Mouse (Mus musculus) thymus, adult 2 months (tissue): ENCODE measurements around the gene Cnot6. TPM values are rescaled to one million over a fixed set of nuclear protein-coding genes. Genes with fewer than 3 reads are reported as not detected.

ENCODE experiments used
- DNase-seq: peaks from one replicate; pipeline ENCODE4 v3.0.0; 2021
- H3K27ac ChIP-seq: fragments of 200-500 bp; 2 replicates; pipeline ENCODE4 v1.5.1; 2012; ENCODE audit warnings: low read length, control low read depth; ENCODE audit not compliant: control insufficient read depth, insufficient read depth
- H3K27me3 ChIP-seq: fragments of 200-500 bp; 2 replicates; pipeline ENCODE4 v1.6.1; 2012; ENCODE audit warnings: mild to moderate bottlenecking, low read length, moderate library complexity, mixed read lengths; ENCODE audit not compliant: control insufficient read depth, insufficient read depth
- H3K36me3 ChIP-seq: fragments of 200-500 bp; 2 replicates; pipeline ENCODE4 v1.6.1; 2012; ENCODE audit warnings: mild to moderate bottlenecking, low read length, moderate library complexity; ENCODE audit not compliant: control insufficient read depth, insufficient read depth
- H3K4me1 ChIP-seq: fragments of 200-500 bp; replicated peaks from 2 replicates; pipeline ENCODE4 v1.6.1; 2012; ENCODE audit warnings: low read length; ENCODE audit not compliant: control insufficient read depth, insufficient read depth
- H3K4me3 ChIP-seq: fragments of 200-500 bp; 2 replicates; pipeline ENCODE4 v1.5.1; 2012; ENCODE audit warnings: mild to moderate bottlenecking, low read length, control low read depth, moderate library complexity; ENCODE audit not compliant: control insufficient read depth, insufficient read depth
- CTCF ChIP-seq: fragments of 200-500 bp; IDR thresholded peaks from 2 replicates; pipeline ENCODE4 v1.5.1; 2012; ENCODE audit warnings: mild to moderate bottlenecking, control low read depth, low read length, moderate library complexity, borderline replicate concordance; ENCODE audit not compliant: control insufficient read depth, poor library complexity, insufficient read depth; ENCODE audit errors: extremely low read depth
- POLR2A ChIP-seq: fragments of 200-500 bp; IDR thresholded peaks from 2 replicates; pipeline ENCODE4 v1.6.1; 2012; ENCODE audit warnings: mild to moderate bottlenecking, low read length, control low read depth, moderate library complexity; ENCODE audit not compliant: control insufficient read depth, poor library complexity, insufficient read depth; ENCODE audit errors: extremely low read depth
- WGBS: fragments of 180-500 bp; shearing (Covaris S2); methylation state at CpG from one replicate; pipeline ENCODE4 v1.1.7; 2018; 5-methylcytosine and 5-hydroxymethylcytosine counted together
- polyA plus RNA-seq: library from polyadenylated mRNA; depleted of rRNA; stranded (reverse); fragments of >200 nt; gene quantifications from 2 replicates; pipeline ENCODE4 v1.2.3, GENCODE M21; 2012

The Cnot6 gene
- polyA plus RNA-seq, 1 experiment = 40.3 TPM

- Histone ChIP-seq H3K4me1 (peaks cover 2% of the 10 kb centered on the region; the same call in 1 of the 2 replicates), H3K27ac (no peak overlapping the region), H3K36me3 (peaks cover 72% of the 10 kb centered on the region), H3K4me3 (no peak overlapping the region), H3K27me3 (no peaks in the 10 kb centered on the region)
- TF ChIP-seq CTCF (no peak), POLR2A (no peak)
- 98% methylated on average over 8 of the region's 8 CpGs for WGBS
- DNase-seq = no peak
Observed at GRCm38 (mm10) chr11:49702014-49702413, 10.5 kb downstream of the Cnot6 start.

DNA sequence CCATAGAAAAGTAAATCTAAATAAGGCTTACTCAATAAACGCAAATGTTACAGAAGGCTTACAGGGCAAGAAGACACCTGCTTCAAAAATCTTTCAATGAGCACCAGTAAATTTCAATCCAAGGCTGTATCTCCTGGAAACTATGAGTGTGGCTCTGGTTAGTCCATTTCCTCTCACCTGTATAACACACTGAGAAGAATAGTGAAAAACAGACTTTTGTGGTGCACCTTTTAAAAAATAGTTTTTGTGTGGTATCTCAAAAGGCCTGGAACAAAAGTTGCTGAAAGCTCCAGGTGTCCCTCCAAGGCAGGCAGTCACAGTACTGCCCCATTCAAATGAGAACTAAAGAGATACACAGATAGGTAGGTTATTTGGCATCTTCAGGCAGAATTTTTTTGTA lies 13.4 kb downstream of the Cnot6 start:
- no peak overlapping the region for H3K4me3 ChIP-seq
- TF ChIP-seq POLR2A (no peak), CTCF (no peak)
- no peaks in the 10 kb centered on the region for H3K27me3 ChIP-seq
- H3K36me3 ChIP-seq = peaks cover 61% of the 10 kb centered on the region
- no peaks in the 10 kb centered on the region for H3K4me1 ChIP-seq
- no peak for DNase-seq
- 83% methylated on average over 1 of the region's 1 CpGs for WGBS
- H3K27ac ChIP-seq = no peak overlapping the region

- 89% methylated on average over 5 of the region's 5 CpGs for WGBS
- H3K4me3 ChIP-seq = no peak overlapping the region
- H3K27ac ChIP-seq = no peak overlapping the region
- no peaks in the 10 kb centered on the region for H3K27me3 ChIP-seq
- DNase-seq = no peak
- H3K36me3 ChIP-seq = peaks cover 61% of the 10 kb centered on the region
- no peak for TF ChIP-seq POLR2A
- no peak for TF ChIP-seq CTCF
- H3K4me1 ChIP-seq = no peaks in the 10 kb centered on the region
Observed at GRCm38 (mm10) chr11:49697779-49698178, 14.7 kb downstream of the Cnot6 start.

DNA sequence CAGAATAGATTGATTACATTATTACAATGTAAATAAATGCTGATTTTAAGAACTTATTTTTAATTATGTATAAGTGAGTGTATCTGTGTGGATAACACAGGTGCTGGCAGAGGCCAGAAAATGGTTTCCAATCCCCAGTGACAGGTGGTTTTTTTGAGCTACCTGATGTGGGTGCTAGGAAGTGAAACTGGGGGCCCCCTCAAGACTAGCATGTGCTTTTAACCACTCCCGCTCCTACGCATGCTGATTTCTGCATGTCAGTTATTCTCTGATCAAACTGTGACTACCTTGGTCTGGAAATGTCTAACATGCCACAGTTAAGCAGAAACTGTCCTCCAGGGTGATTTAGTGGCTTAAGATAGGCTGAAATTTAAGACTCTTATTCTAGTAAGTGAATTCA lies 16.1 kb downstream of the Cnot6 start:
- TF ChIP-seq POLR2A (no peak), CTCF (no peak)
- 65% methylated on average over 2 of the region's 2 CpGs for WGBS
- H3K27ac ChIP-seq = no peak overlapping the region

GRCm38 (mm10) chr11:49695695-49696094 lies 16.8 kb downstream of the Cnot6 start:
- H3K36me3 ChIP-seq = peaks cover 55% of the 10 kb centered on the region
- H3K27ac ChIP-seq = no peak overlapping the region
- TF ChIP-seq POLR2A (no peak), CTCF (no peak)
- no peak overlapping the region for H3K4me3 ChIP-seq
- H3K27me3 ChIP-seq = no peaks in the 10 kb centered on the region
- H3K4me1 ChIP-seq = no peaks in the 10 kb centered on the region
- DNase-seq = no peak
- WGBS = 93% methylated on average over 2 of the region's 2 CpGs

More for the DNA sequence above, 16.1 kb downstream of the Cnot6 start:
- H3K4me3 ChIP-seq = no peak overlapping the region
- peaks cover 56% of the 10 kb centered on the region for H3K36me3 ChIP-seq
- no peaks in the 10 kb centered on the region for H3K4me1 ChIP-seq
- DNase-seq = no peak
- H3K27me3 ChIP-seq = no peaks in the 10 kb centered on the region

DNA sequence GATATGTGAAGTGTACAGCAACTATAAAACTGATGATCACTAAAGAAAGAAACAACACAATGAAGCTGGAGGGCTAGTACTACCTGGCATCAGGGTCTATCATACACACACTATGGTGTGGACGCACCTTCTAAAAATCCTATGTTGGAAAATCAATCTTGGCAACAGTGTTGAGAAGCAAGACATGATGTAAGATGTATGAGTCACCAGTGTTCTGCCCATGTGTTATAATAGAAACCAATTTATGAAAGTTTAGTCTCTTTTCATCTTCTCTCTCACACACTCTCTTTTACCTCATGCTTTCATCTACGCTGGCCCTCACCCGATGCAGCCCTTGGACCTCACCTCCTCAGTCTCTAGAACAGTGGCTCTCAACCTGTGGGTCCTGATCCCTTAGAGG lies 17.5 kb downstream of the Cnot6 start:
- Histone ChIP-seq H3K36me3 (peaks cover 61% of the 10 kb centered on the region), H3K27me3 (no peaks in the 10 kb centered on the region), H3K27ac (no peak overlapping the region), H3K4me3 (no peak overlapping the region), H3K4me1 (no peaks in the 10 kb centered on the region)
- DNase-seq = no peak
- TF ChIP-seq POLR2A (no peak), CTCF (no peak)
- 96% methylated on average over 3 of the region's 3 CpGs for WGBS

DNA sequence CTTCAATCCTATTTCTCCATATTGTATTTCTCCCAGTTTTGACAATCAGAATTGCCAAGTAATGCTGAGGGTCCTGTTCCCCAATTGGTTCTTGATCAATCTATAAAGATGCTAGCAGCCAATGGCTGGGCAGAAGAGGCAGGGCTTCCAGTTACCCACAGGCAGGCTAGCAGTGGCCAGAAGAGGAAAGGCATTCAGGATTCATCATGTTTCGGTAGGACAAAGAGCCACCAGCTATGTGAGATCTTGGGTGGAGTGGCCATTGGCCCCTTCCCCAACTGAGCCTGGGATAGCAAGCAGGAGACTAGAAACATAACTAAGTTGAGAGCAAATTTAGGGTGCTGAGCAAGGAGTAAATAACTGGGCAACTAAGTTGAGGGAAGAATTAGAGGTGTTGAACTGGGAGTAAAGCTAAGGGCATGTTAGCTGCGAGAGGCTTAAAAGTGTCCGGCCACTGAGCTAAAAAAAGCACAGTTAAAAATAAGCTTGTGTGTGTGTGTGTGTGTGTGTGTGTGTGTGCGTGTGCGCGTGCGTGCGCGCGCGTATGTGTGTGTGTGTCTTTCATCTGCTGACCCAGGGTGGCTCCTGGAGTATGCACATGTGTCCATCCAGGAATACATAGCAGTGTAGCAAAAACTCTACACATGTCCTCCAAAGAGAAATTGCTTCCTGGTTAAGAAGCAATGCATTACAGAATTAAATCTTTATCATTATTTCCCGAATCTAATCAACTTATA lies 28.1 kb downstream of the Cnot6 start:
- TF ChIP-seq CTCF (no peak), POLR2A (no peak)
- Histone ChIP-seq H3K4me1 (no peaks in the 10 kb centered on the region), H3K27ac (no peak overlapping the region), H3K27me3 (no peaks in the 10 kb centered on the region), H3K4me3 (no peak overlapping the region), H3K36me3 (peaks cover 95% of the 10 kb centered on the region)
- 98% methylated on average over 12 of the region's 12 CpGs for WGBS
- DNase-seq = no peak
